Mouse (Mus musculus): ENCODE measurements around the gene Otulin.

GRCm38 (mm10) chr15:27536771-27537170 lies 93.7 kb downstream of the Otulin start:
- TF ChIP-seq CTCF (IDR thresholded peaks at IDR 0.05) = no peak
- TF ChIP-seq EP300 (IDR thresholded peaks at IDR 0.05) = no peak

Measured in lung, postnatal 0 days (tissue).